ENCODE assay signal across 8 mouse cellular contexts in the genomic region with DNA sequence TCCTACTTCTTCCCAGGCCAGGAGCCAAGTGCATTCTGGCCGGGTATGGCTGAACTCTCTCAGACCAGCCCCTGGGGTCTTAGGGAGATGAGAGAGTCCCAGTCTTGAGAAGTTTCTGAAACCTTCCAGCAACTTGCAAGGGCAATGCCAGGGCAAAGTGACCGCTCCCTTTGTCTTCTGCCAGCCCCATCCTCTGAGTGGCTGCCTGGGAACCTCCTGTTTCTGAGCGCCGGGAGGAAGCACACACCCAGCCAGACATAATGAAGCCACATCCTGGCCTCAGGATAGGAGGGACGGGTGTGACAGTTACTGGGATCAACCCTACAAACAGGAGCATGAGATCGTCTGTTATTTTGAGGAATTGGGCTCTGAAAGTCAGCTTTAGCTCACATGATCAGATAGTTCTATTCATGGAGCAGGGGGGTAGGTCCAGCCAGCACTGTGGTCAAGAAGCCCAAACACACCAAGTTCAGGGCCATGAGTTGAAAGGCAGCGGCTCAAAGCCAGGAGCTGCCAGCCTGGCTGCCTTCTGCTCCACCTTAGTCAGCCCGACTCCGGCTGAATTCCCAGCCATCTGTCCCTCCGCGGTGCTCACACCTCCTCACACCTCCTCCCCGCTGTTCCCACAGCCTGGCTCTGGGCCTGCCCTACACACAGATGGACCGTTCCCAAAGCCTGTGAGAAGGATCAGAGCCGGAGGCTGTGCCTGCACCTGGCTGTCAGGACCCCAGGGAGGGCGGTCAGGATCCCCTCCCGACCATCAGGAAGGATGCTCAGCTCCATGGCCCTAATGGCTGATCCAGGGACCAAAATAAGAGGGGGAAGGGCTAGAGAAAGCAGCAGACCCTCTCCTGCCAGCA. TPM values are rescaled to one million over a fixed set of nuclear protein-coding genes. Genes with fewer than 3 reads are reported as not detected.
DNase-seq lines count a peak whose midpoint lies in the region; ATAC-seq lines count a peak whose summit lies in the region.

No protein-coding gene starts in this region.

- peak overlapping the region; percentile 75 for H3K4me2 ChIP-seq in forebrain, embryonic 15.5 days (replicated peaks)
- peak overlapping the region; percentile 98 for H3K4me2 ChIP-seq in lung, embryonic 16.5 days (ENCODE audit: low read depth, low read length)

- H3K4me3 ChIP-seq in forebrain, embryonic 15.5 days = peak overlapping the region; percentile 90
- peak overlapping the region; percentile 84 for H3K4me3 ChIP-seq in lung, embryonic 16.5 days (ENCODE audit: low read length)

- H3K27me3 ChIP-seq in forebrain, embryonic 15.5 days = peaks cover 5% of the 10 kb centered on the region
- peaks cover 58% of the 10 kb centered on the region for H3K27me3 ChIP-seq in lung, embryonic 16.5 days (ENCODE audit: control insufficient read depth, insufficient read depth, low read depth, low read length)

- peak overlapping the region; percentile 90 for H3K9ac ChIP-seq in forebrain, embryonic 15.5 days (replicated peaks)
- peak overlapping the region; percentile 75 for H3K9ac ChIP-seq in lung, embryonic 16.5 days (ENCODE audit: low read length)

- no peaks in the 10 kb centered on the region for H3K36me3 ChIP-seq in forebrain, embryonic 15.5 days
- H3K36me3 ChIP-seq in lung, embryonic 16.5 days (ENCODE audit: control insufficient read depth, insufficient read depth, low read length) = no peaks in the 10 kb centered on the region

- WGBS in forebrain, embryonic 15.5 days = 11% methylated on average over 16 of the region's 16 CpGs
- 11% methylated on average over 16 of the region's 16 CpGs for WGBS in lung, embryonic 16.5 days

- DNase-seq in thymus, postnatal 0 days (ENCODE audit: low spot score) = peak; percentile 12
- DNase-seq in thymus, postnatal 36 days = no peak
- peak; percentile 58 for DNase-seq in heart, postnatal 4 days
- peak; percentile 81 to 86 for DNase-seq in layer of hippocampus, adult 8-10 months (ENCODE audit: low spot score in 2 of 2)
- peak; percentile 77 for DNase-seq in retina, postnatal 1 day

- H3K9me3 ChIP-seq in forebrain, embryonic 15.5 days = no peaks in the 10 kb centered on the region
- no peaks in the 10 kb centered on the region for H3K9me3 ChIP-seq in lung, embryonic 16.5 days (ENCODE audit: control insufficient read depth, low read length)

- peaks cover 61% of the 10 kb centered on the region for H3K4me1 ChIP-seq in forebrain, embryonic 15.5 days
- H3K4me1 ChIP-seq in lung, embryonic 16.5 days (replicated peaks; ENCODE audit: control insufficient read depth, insufficient read depth, low read length) = peaks cover 16% of the 10 kb centered on the region

- peak overlapping the region; percentile 97 for H3K27ac ChIP-seq in forebrain, embryonic 15.5 days (replicated peaks)
- H3K27ac ChIP-seq in lung, embryonic 16.5 days (ENCODE audit: low read length) = peak overlapping the region; percentile 90

- peak; percentile 72 for ATAC-seq in forebrain, embryonic 15.5 days (replicated peaks)
- ATAC-seq in lung, embryonic 16.5 days (ENCODE audit: low read depth) = 0 out of 2 replicates have a peak, but pooled peaks have one; percentile 19
- ATAC-seq in activated CD4-positive, CD25-positive, alpha-beta regulatory T cell, adult 4 months = no peak

RNA-seq across cellular contexts. Expression of a gene that starts 22.1 kb away (rescaled TPM):
- polyA plus RNA-seq in thymus, postnatal 0 days (2015; fragmentation: Nextera tagmentation; extraction: Ambion mirVana) = 15.2 and 16.7 TPM in 2 replicates
- 13.2 and 14.0 TPM in 2 replicates for polyA plus RNA-seq in forebrain, embryonic 15.5 days (2015; fragmentation: Nextera tagmentation; extraction: Ambion mirVana)
- total RNA-seq in heart, postnatal 4 days (2021) = 10 to 100 TPM; 17.3 to 19.3 TPM
- 10 to 100 TPM; 30.0 to 39.0 (median 37.0) TPM for total RNA-seq in layer of hippocampus, adult 8-10 months (2022)
- 5.8 and 6.8 TPM in 2 replicates for polyA plus RNA-seq in lung, embryonic 16.5 days (2015; fragmentation: Nextera tagmentation; extraction: Ambion mirVana)
- under 1 TPM; 0.08 to 0.28 TPM for polyA plus RNA-seq in activated CD4-positive, CD25-positive, alpha-beta regulatory T cell, adult 4 months (2017; shearing (Covaris generic))

RNA-seq across cellular contexts. Expression of a gene that starts 54.3 kb away (rescaled TPM):
- polyA plus RNA-seq in thymus, postnatal 0 days (2015; fragmentation: Nextera tagmentation; extraction: Ambion mirVana) = 0.36 and 0.43 TPM in 2 replicates
- not detected in 2 replicates for polyA plus RNA-seq in forebrain, embryonic 15.5 days (2015; fragmentation: Nextera tagmentation; extraction: Ambion mirVana)
- not detected for total RNA-seq in heart, postnatal 4 days (2021)
- total RNA-seq in layer of hippocampus, adult 8-10 months (2022) = not detected
- not detected in 2 replicates for polyA plus RNA-seq in lung, embryonic 16.5 days (2015; fragmentation: Nextera tagmentation; extraction: Ambion mirVana)
- polyA plus RNA-seq in activated CD4-positive, CD25-positive, alpha-beta regulatory T cell, adult 4 months (2017; shearing (Covaris generic)) = not detected

Comparison
In these comparisons a context has a peak if more than half of its experiments do, and no peak if none do; other contexts are left out.
1. DNase-seq: peak in thymus, postnatal 0 days (single experiment), heart, postnatal 4 days (single experiment), layer of hippocampus, adult 8-10 months (2 of 2) and retina, postnatal 1 day (single experiment); none in thymus, postnatal 36 days (0 of 2).